Comparison of ENCODE assay signal across 10 mouse cellular contexts in genomic region chr4:141012558-141012957, GRCm38 (mm10). TPM values are rescaled to one million over a fixed set of nuclear protein-coding genes. Genes with fewer than 3 reads are reported as not detected.
A peak's percentile ranks its signal among the peaks of the same experiment; 100 is the strongest.
DNase-seq lines count a peak whose midpoint lies in the region; ATAC-seq lines count a peak whose summit lies in the region.
"Had no signal": no experiment of that assay in that cellular context is flagged by ENCODE, and none has a peak within 500 bp of the region (broad histone marks: within the 10 kb centered on the region; RNA-seq: fewer than 3 reads in every experiment).

No protein-coding gene starts in this region.

- 0 out of 2 replicates have a peak overlapping the region, but pooled peaks have one; percentile 19 for H3K9ac ChIP-seq in lung, embryonic 16.5 days (ENCODE audit: low read length)
- no peak overlapping the region; the same call in 1 of the 2 replicates for H3K9ac ChIP-seq in intestine, embryonic 16.5 days (ENCODE audit: low read depth, low read length)
- peak overlapping the region; percentile 54 for H3K9ac ChIP-seq in stomach, embryonic 16.5 days (ENCODE audit: low read length)

- no peaks in the 10 kb centered on the region for H3K27me3 ChIP-seq in lung, embryonic 16.5 days (ENCODE audit: control insufficient read depth, insufficient read depth, low read depth, low read length)
- H3K27me3 ChIP-seq in intestine, embryonic 16.5 days (replicated peaks; ENCODE audit: control insufficient read depth, insufficient read depth, low read length), result no peaks in the 10 kb centered on the region
- no peaks in the 10 kb centered on the region for H3K27me3 ChIP-seq in stomach, embryonic 16.5 days (ENCODE audit: control insufficient read depth, insufficient read depth, low read length)

- peaks cover 12% of the 10 kb centered on the region for H3K4me1 ChIP-seq in lung, embryonic 16.5 days (replicated peaks; ENCODE audit: control insufficient read depth, insufficient read depth, low read length)
- H3K4me1 ChIP-seq in intestine, embryonic 16.5 days (ENCODE audit: control insufficient read depth, insufficient read depth, low read length), result peaks cover 13% of the 10 kb centered on the region
- peaks cover 19% of the 10 kb centered on the region for H3K4me1 ChIP-seq in stomach, embryonic 16.5 days (ENCODE audit: control insufficient read depth, insufficient read depth, low read length)

- no peaks in the 10 kb centered on the region for H3K9me3 ChIP-seq in lung, embryonic 16.5 days (ENCODE audit: control insufficient read depth, low read length)
- H3K9me3 ChIP-seq in intestine, embryonic 16.5 days (ENCODE audit: control insufficient read depth, low read length), result no peaks in the 10 kb centered on the region
- no peaks in the 10 kb centered on the region for H3K9me3 ChIP-seq in stomach, embryonic 16.5 days (replicated peaks; ENCODE audit: control insufficient read depth, low read length)
- H3K9me3 ChIP-seq: megakaryocyte, embryonic 14.5 days had no signal

- peak overlapping the region; percentile 63; the same call in 1 of the 2 replicates for H3K4me2 ChIP-seq in lung, embryonic 16.5 days (ENCODE audit: low read depth, low read length)
- H3K4me2 ChIP-seq in intestine, embryonic 16.5 days (ENCODE audit: low read depth, low read length), result 0 out of 2 replicates have a peak overlapping the region, but pooled peaks have one; percentile 62
- H3K4me2 ChIP-seq in stomach, embryonic 16.5 days (ENCODE audit: low read depth, low read length), result peak overlapping the region; percentile 67; the same call in 1 of the 2 replicates

- peak; percentile 52 for DNase-seq in cerebellum, adult 9-11 months
- DNase-seq in cerebellum, postnatal 14 days, result no peak
- no peak for DNase-seq in lung, postnatal 10 days
- DNase-seq in adrenal gland, postnatal 10 days, result no peak
- DNase-seq: right cerebral cortex, postnatal 25 days had no signal

- H3K36me3 ChIP-seq in lung, embryonic 16.5 days (ENCODE audit: control insufficient read depth, insufficient read depth, low read length), result peaks cover 21% of the 10 kb centered on the region
- H3K36me3 ChIP-seq in intestine, embryonic 16.5 days (ENCODE audit: control insufficient read depth, insufficient read depth, low read length), result peaks cover 4% of the 10 kb centered on the region; the same call in 1 of the 2 replicates
- H3K36me3 ChIP-seq in stomach, embryonic 16.5 days (ENCODE audit: control insufficient read depth, insufficient read depth, low read length), result peaks cover 6% of the 10 kb centered on the region; the same call in 1 of the 2 replicates

- WGBS in lung, embryonic 16.5 days, result 62% methylated on average over 10 of the region's 10 CpGs
- WGBS in intestine, embryonic 16.5 days, result 72% methylated on average over 10 of the region's 10 CpGs
- 77% methylated on average over 10 of the region's 10 CpGs for WGBS in stomach, embryonic 16.5 days

- no peak overlapping the region for H3K27ac ChIP-seq in lung, embryonic 16.5 days (ENCODE audit: low read length)
- no peak overlapping the region for H3K27ac ChIP-seq in intestine, embryonic 16.5 days (ENCODE audit: low read length)
- peak overlapping the region; percentile 91; the same call in 1 of the 2 replicates for H3K27ac ChIP-seq in stomach, embryonic 16.5 days (ENCODE audit: low read length)

- H3K4me3 ChIP-seq in lung, embryonic 16.5 days (ENCODE audit: low read length), result no peak overlapping the region; the same call in 1 of the 2 replicates
- peak overlapping the region; percentile 11; the same call in 1 of the 2 replicates for H3K4me3 ChIP-seq in intestine, embryonic 16.5 days (ENCODE audit: low read length)
- peak overlapping the region; percentile 72; the same call in 1 of the 2 replicates for H3K4me3 ChIP-seq in stomach, embryonic 16.5 days (replicated peaks; ENCODE audit: low read length)
- H3K4me3 ChIP-seq: megakaryocyte, embryonic 14.5 days had no signal

- ATAC-seq in lung, embryonic 16.5 days (ENCODE audit: low read depth), result no peak
- ATAC-seq in intestine, embryonic 16.5 days, result no peak
- no peak for ATAC-seq in stomach, embryonic 16.5 days (ENCODE audit: insufficient read depth, low FRiP score)
- no peak for ATAC-seq in megakaryocyte progenitor cell, adult 5-6 weeks (replicated peaks; ENCODE audit: poor library complexity)

RNA-seq across cellular contexts. Expression of gene Mfap2, which starts 2.3 kb away (rescaled TPM):
- polyA plus RNA-seq in lung, embryonic 16.5 days (2015; fragmentation: Nextera tagmentation; extraction: Ambion mirVana), result 500 and 511 TPM in 2 replicates
- 312 and 334 TPM in 2 replicates for polyA plus RNA-seq in intestine, embryonic 16.5 days (2015; fragmentation: Nextera tagmentation; extraction: Ambion mirVana)
- 423 and 500 TPM in 2 replicates for polyA plus RNA-seq in stomach, embryonic 16.5 days (2015; fragmentation: Nextera tagmentation; extraction: Ambion mirVana)
- not detected in 2 replicates for total RNA-seq in megakaryocyte progenitor cell, adult 5-6 weeks (2015)
- total RNA-seq in megakaryocyte progenitor cell, adult 5-6 weeks (2017), result not detected in 2 replicates
- 10 to 100 TPM; 46.9 to 50.7 TPM for total RNA-seq in adrenal gland, postnatal 10 days (2021)

RNA-seq across cellular contexts. Expression of gene Atp13a2, which starts 25.9 kb away (rescaled TPM):
- 34.5 and 35.6 TPM in 2 replicates for polyA plus RNA-seq in lung, embryonic 16.5 days (2015; fragmentation: Nextera tagmentation; extraction: Ambion mirVana)
- polyA plus RNA-seq in intestine, embryonic 16.5 days (2015; fragmentation: Nextera tagmentation; extraction: Ambion mirVana), result 29.3 and 31.5 TPM in 2 replicates
- 37.9 and 41.7 TPM in 2 replicates for polyA plus RNA-seq in stomach, embryonic 16.5 days (2015; fragmentation: Nextera tagmentation; extraction: Ambion mirVana)
- total RNA-seq in megakaryocyte progenitor cell, adult 5-6 weeks (2015), result 9.0 and 13.1 TPM in 2 replicates
- total RNA-seq in megakaryocyte progenitor cell, adult 5-6 weeks (2017), result 19.2 and 23.4 TPM in 2 replicates
- 10 to 100 TPM; 31.9 to 39.9 TPM for total RNA-seq in adrenal gland, postnatal 10 days (2021)

RNA-seq across cellular contexts. Expression of gene Crocc, which starts 47.8 kb away (rescaled TPM):
- polyA plus RNA-seq in lung, embryonic 16.5 days (2015; fragmentation: Nextera tagmentation; extraction: Ambion mirVana), result 5.3 and 5.5 TPM in 2 replicates
- 2.2 and 3.5 TPM in 2 replicates for polyA plus RNA-seq in intestine, embryonic 16.5 days (2015; fragmentation: Nextera tagmentation; extraction: Ambion mirVana)
- 2.8 and 3.0 TPM in 2 replicates for polyA plus RNA-seq in stomach, embryonic 16.5 days (2015; fragmentation: Nextera tagmentation; extraction: Ambion mirVana)
- 1.1 and 3.3 TPM in 2 replicates for total RNA-seq in megakaryocyte progenitor cell, adult 5-6 weeks (2015)
- 5.8 and 6.0 TPM in 2 replicates for total RNA-seq in megakaryocyte progenitor cell, adult 5-6 weeks (2017)
- total RNA-seq in adrenal gland, postnatal 10 days (2021), result 10 to 100 TPM in 1 of 2 experiments, 1 to 10 TPM in 1; 6.7 to 13.2 TPM

RNA-seq across cellular contexts. Expression of gene Sdhb, which starts 51.6 kb away (rescaled TPM):
- 347 and 354 TPM in 2 replicates for polyA plus RNA-seq in lung, embryonic 16.5 days (2015; fragmentation: Nextera tagmentation; extraction: Ambion mirVana)
- 671 and 689 TPM in 2 replicates for polyA plus RNA-seq in intestine, embryonic 16.5 days (2015; fragmentation: Nextera tagmentation; extraction: Ambion mirVana)
- 399 and 401 TPM in 2 replicates for polyA plus RNA-seq in stomach, embryonic 16.5 days (2015; fragmentation: Nextera tagmentation; extraction: Ambion mirVana)
- 160 and 167 TPM in 2 replicates for total RNA-seq in megakaryocyte progenitor cell, adult 5-6 weeks (2015)
- total RNA-seq in megakaryocyte progenitor cell, adult 5-6 weeks (2017), result 91.4 and 129 TPM in 2 replicates
- total RNA-seq in adrenal gland, postnatal 10 days (2021), result 100 to 1,000 TPM; 722 to 784 TPM
